9 mouse cellular contexts compared by ENCODE assay signal in genomic region chr2:136485401-136485800, GRCm38 (mm10). TPM values are rescaled to one million over a fixed set of nuclear protein-coding genes. Genes with fewer than 3 reads are reported as not detected.
DNase-seq lines count a peak whose midpoint lies in the region; ATAC-seq and TF ChIP-seq lines count a peak whose summit lies in the region.
"Had no signal": no experiment of that assay in that cellular context is flagged by ENCODE, and none has a peak within 500 bp of the region (broad histone marks: within the 10 kb centered on the region; RNA-seq: fewer than 3 reads in every experiment).

No protein-coding gene starts in this region.

- peak overlapping the region; percentile 60 for H3K4me3 ChIP-seq in gastrocnemius, adult 2 months
- H3K4me3 ChIP-seq in liver, adult 2 months (ENCODE audit: insufficient read depth, low read depth, low read length): peak overlapping the region; percentile 17; the same call in 1 of the 2 replicates
- H3K4me3 ChIP-seq in intestine, embryonic 14.5 days (ENCODE audit: low read depth, low read length): no peak overlapping the region
- H3K4me3 ChIP-seq in myocyte: no peak overlapping the region

- intact Hi-C loops in gastrocnemius, adult 2 months (cut with DNase I): loop anchor here (1.0 to 10.0 kb wide), 4 partner anchors 111 to 1457 kb away; partner anchors contain the start of genes AL731706.2 and Snap25
- intact Hi-C loops in gastrocnemius, postnatal 14 days (cut with DNase I; ENCODE audit: low total_unique reads): loop anchor here (5.0 to 10.0 kb wide), 2 partner anchors 112 to 399 kb away; partner anchors contain the start of gene AL731706.2

- H3ac ChIP-seq in myocyte (ENCODE audit: control insufficient read depth, insufficient read length): no peak overlapping the region

- H3K9ac ChIP-seq in liver, adult 2 months (ENCODE audit: low read depth, low read length): no peak overlapping the region
- no peak overlapping the region for H3K9ac ChIP-seq in intestine, embryonic 14.5 days (ENCODE audit: low read length)

- no peaks in the 10 kb centered on the region for H3K79me2 ChIP-seq in liver, adult 2 months (ENCODE audit: control insufficient read depth, insufficient read depth, low read length)
- H3K79me2 ChIP-seq in myocyte (ENCODE audit: control insufficient read depth, insufficient read depth): no peaks in the 10 kb centered on the region

- no peak for DNase-seq in gastrocnemius, adult 2 months
- DNase-seq in gastrocnemius, postnatal 14 days: no peak
- no peak for DNase-seq in liver, adult 2 months (ENCODE audit: extremely low read depth, low read depth, low spot score)
- DNase-seq in liver: no peak
- DNase-seq in intestine, embryonic 14.5 days (ENCODE audit: low spot score): no peak
- DNase-seq in ovary, postnatal 36 days (ENCODE audit: low spot score): no peak
- DNase-seq in thymus, postnatal 0 days (ENCODE audit: low spot score): no peak

- no peak for TF ChIP-seq POLR2A in liver, adult 2 months (IDR thresholded peaks at IDR 0.05; ENCODE audit: extremely low read depth, insufficient read depth, low read length)
- no peak for TF ChIP-seq POLR2A in myocyte (IDR thresholded peaks at IDR 0.05; ENCODE audit: insufficient read length, low read depth)

- no peaks in the 10 kb centered on the region for H3K27me3 ChIP-seq in liver, adult 2 months (ENCODE audit: control insufficient read depth, insufficient read depth, low read length)
- H3K27me3 ChIP-seq in intestine, embryonic 14.5 days (replicated peaks; ENCODE audit: control insufficient read depth, insufficient read depth, low read length): no peaks in the 10 kb centered on the region
- no peaks in the 10 kb centered on the region for H3K27me3 ChIP-seq in myocyte (ENCODE audit: control insufficient read depth, insufficient read depth, insufficient read length)

- peak overlapping the region; percentile 35; the same call in 1 of the 2 replicates for H3K4me2 ChIP-seq in intestine, embryonic 14.5 days (ENCODE audit: low read length)
- H3K4me2 ChIP-seq in myocyte (ENCODE audit: low read depth): peak overlapping the region; percentile 69

- no peak for TF ChIP-seq CTCF in gastrocnemius, adult 2 months (IDR thresholded peaks at IDR 0.05)
- TF ChIP-seq CTCF in liver, adult 2 months (IDR thresholded peaks at IDR 0.05; ENCODE audit: low read depth, low read length): no peak

- peak overlapping the region; percentile 56; the same call in 1 of the 2 replicates for H3K27ac ChIP-seq in gastrocnemius, adult 2 months
- H3K27ac ChIP-seq in liver, adult 2 months (replicated peaks; ENCODE audit: insufficient read depth, low read depth, low read length): no peak overlapping the region
- H3K27ac ChIP-seq in intestine, embryonic 14.5 days (ENCODE audit: low read depth): no peak overlapping the region

- H3K4me1 ChIP-seq in liver, adult 2 months (ENCODE audit: control insufficient read depth, insufficient read depth, low read length): peaks cover 2% of the 10 kb centered on the region; the same call in 1 of the 2 replicates
- H3K4me1 ChIP-seq in intestine, embryonic 14.5 days (replicated peaks; ENCODE audit: control insufficient read depth, insufficient read depth, low read length): 0 out of 2 replicates have a peak, but pooled peaks cover 4% of the 10 kb centered on the region

- peak; percentile 26; the same call in 1 of the 2 replicates for ATAC-seq in intestine, embryonic 14.5 days (replicated peaks; ENCODE audit: low FRiP score, low TSS enrichment, low read depth)

- 79% methylated on average over 1 of the region's 1 CpGs for WGBS in liver, adult 2 months
- 94% methylated on average over 1 of the region's 1 CpGs for WGBS in intestine, embryonic 14.5 days

- H3K9me3 ChIP-seq in intestine, embryonic 14.5 days (ENCODE audit: control insufficient read depth, low read length): no peaks in the 10 kb centered on the region

- no peaks in the 10 kb centered on the region for H3K36me3 ChIP-seq in liver, adult 2 months (ENCODE audit: control insufficient read depth, insufficient read depth, low read length)
- H3K36me3 ChIP-seq in intestine, embryonic 14.5 days (ENCODE audit: control insufficient read depth, insufficient read depth, low read length): no peaks in the 10 kb centered on the region
- no peaks in the 10 kb centered on the region for H3K36me3 ChIP-seq in myocyte (ENCODE audit: control insufficient read depth, insufficient read depth)

TF ChIP-seq in myocyte, 11 proteins besides CTCF, POLR2A, EP300 and RAD21:
- TF ChIP-seq TCF3 (IDR thresholded peaks at IDR 0.05; ENCODE audit: insufficient read length, low read depth) (no peak), POLR2AphosphoS2 (IDR thresholded peaks at IDR 0.05; ENCODE audit: insufficient read length, low read depth) (no peak), E2F4 (IDR thresholded peaks at IDR 0.05; ENCODE audit: insufficient read depth) (no peak)

RNA-seq across cellular contexts. Expression of gene Ankef1, which starts 16.3 kb away (rescaled TPM):
- total RNA-seq in gastrocnemius, adult 2 months (2021): under 1 TPM; 0.25 to 0.51 TPM
- total RNA-seq in gastrocnemius, postnatal 14 days (2021): under 1 TPM; 0.18 to 0.35 TPM
- total RNA-seq in liver, adult 2 months (2014; rRNA removed): 0.09 and 0.27 TPM in 2 replicates
- polyA plus RNA-seq in liver, adult 2 months (2012; rRNA removed): not detected in 2 replicates
- 0.35 and 0.38 TPM in 2 replicates for polyA plus RNA-seq in intestine, embryonic 14.5 days (2014; fragmentation: Nextera tagmentation; extraction: Ambion mirVana)
- polyA plus RNA-seq in myocyte (2012; fragmentation: generic; extraction: Trizol): 0.02 TPM
- polyA plus RNA-seq in thymus, postnatal 0 days (2015; fragmentation: Nextera tagmentation; extraction: Ambion mirVana): 0.05 and 0.09 TPM in 2 replicates
- total RNA-seq: megakaryocyte progenitor cell, adult 5-6 weeks had no signal

Comparison
In these comparisons a context has a peak if more than half of its experiments do, and no peak if none do; other contexts are left out.
1. H3K4me3 ChIP-seq: peak in gastrocnemius, adult 2 months (single experiment) and liver, adult 2 months (single experiment); none in intestine, embryonic 14.5 days (single experiment) and myocyte (single experiment).